Mouse (Mus musculus): ENCODE measurements around the gene Draxin. TPM values are rescaled to one million over a fixed set of nuclear protein-coding genes. Genes with fewer than 3 reads are reported as not detected.

Gene Draxin
- polyA plus RNA-seq, 1 experiment from 2014 or later = 0.29 TPM

DNA sequence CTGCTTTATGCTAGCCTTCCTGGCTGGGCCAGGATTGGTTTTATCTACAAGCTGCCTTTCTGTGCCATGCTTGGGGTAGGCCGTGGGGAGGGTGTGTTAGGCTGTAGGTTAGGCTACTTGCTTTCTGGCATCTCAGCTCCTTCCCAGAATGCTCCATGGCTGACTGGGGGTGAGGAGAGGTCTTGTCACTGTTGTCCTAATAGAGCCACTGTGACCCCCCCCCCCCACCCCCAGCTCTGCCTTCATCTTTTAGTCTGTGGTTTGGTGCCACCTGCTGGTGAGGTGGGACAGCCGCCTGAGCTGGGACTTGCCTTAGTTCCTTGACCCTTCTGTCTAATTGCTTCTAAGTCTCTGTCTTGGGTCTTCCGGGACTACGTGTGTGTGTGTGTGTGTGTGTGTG, 36.5 kb upstream of the Draxin start:
- H3K27ac ChIP-seq (ENCODE audit: low read length) = no peak overlapping the region
- 19% methylated on average over 4 of the region's 4 CpGs for WGBS
- H3K4me1 ChIP-seq (ENCODE audit: insufficient read depth, low read length) = peaks cover 16% of the 10 kb centered on the region; the same call in 1 of the 2 replicates
- H3K4me2 ChIP-seq (replicated peaks; ENCODE audit: low read depth, low read length) = 0 out of 2 replicates have a peak overlapping the region, but pooled peaks have one; percentile 27
- H3K27me3 ChIP-seq (ENCODE audit: insufficient read depth, low read length) = peaks cover 82% of the 10 kb centered on the region
- no peaks in the 10 kb centered on the region for H3K9me3 ChIP-seq (ENCODE audit: low read length)
- no peak for ATAC-seq (ENCODE audit: low FRiP score, low TSS enrichment)
- H3K4me3 ChIP-seq (ENCODE audit: low read length) = no peak overlapping the region
- H3K36me3 ChIP-seq (ENCODE audit: insufficient read depth, low read length) = no peaks in the 10 kb centered on the region
- H3K9ac ChIP-seq (replicated peaks; ENCODE audit: low read length) = no peak overlapping the region

- no peaks in the 10 kb centered on the region for H3K36me3 ChIP-seq (ENCODE audit: insufficient read depth, low read length)
- no peaks in the 10 kb centered on the region for H3K9me3 ChIP-seq (ENCODE audit: low read length)
- 0 out of 2 replicates have a peak overlapping the region, but pooled peaks have one; percentile 27 for H3K4me2 ChIP-seq (replicated peaks; ENCODE audit: low read depth, low read length)
- ATAC-seq (ENCODE audit: low FRiP score, low TSS enrichment) = no peak
- H3K27me3 ChIP-seq (ENCODE audit: insufficient read depth, low read length) = peaks cover 82% of the 10 kb centered on the region
- no peak overlapping the region for H3K9ac ChIP-seq (replicated peaks; ENCODE audit: low read length)
- 6% methylated on average over 10 of the region's 10 CpGs for WGBS
- peaks cover 16% of the 10 kb centered on the region; the same call in 1 of the 2 replicates for H3K4me1 ChIP-seq (ENCODE audit: insufficient read depth, low read length)
- H3K27ac ChIP-seq (ENCODE audit: low read length) = no peak overlapping the region
- no peak overlapping the region for H3K4me3 ChIP-seq (ENCODE audit: low read length)
These were observed 35.9 kb upstream of the Draxin start for GRCm38 (mm10) chr4:148166431-148166830.

- Histone ChIP-seq H3K27me3 (ENCODE audit: insufficient read depth, low read length) (peaks cover 86% of the 10 kb centered on the region), H3K36me3 (ENCODE audit: insufficient read depth, low read length) (no peaks in the 10 kb centered on the region), H3K4me3 (ENCODE audit: low read length) (no peak overlapping the region), H3K4me2 (replicated peaks; ENCODE audit: low read depth, low read length) (no peak overlapping the region), H3K4me1 (ENCODE audit: insufficient read depth, low read length) (peaks cover 23% of the 10 kb centered on the region; the same call in 1 of the 2 replicates), H3K27ac (ENCODE audit: low read length) (no peak overlapping the region), H3K9me3 (ENCODE audit: low read length) (no peaks in the 10 kb centered on the region), H3K9ac (replicated peaks; ENCODE audit: low read length) (no peak overlapping the region)
- ATAC-seq (ENCODE audit: low FRiP score, low TSS enrichment) = no peak
- WGBS = 4% methylated on average over 17 of the region's 17 CpGs
These were observed 35.1 kb upstream of the Draxin start for GRCm38 (mm10) chr4:148165551-148165950.

DNA sequence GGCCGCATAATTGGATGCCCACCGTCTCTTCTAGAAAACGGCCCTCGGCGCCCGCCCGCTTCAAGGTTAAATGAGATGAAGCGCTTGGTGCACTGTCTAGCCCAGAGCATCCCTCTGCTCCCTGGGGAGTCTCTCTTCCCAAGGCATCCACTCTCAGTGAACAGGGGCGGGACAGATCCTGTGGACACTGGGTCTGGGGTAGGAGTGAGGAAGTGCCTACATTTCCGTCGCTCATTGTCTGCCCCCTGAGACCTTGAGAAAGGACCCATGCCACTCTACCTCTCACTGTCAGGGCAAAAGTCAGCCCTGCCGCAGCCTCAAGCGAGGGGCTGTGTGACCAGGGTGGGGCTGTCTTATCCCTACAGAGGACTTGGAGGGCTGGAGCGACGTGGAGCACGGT, 34.0 kb upstream of the Draxin start:
- no peak overlapping the region for H3K27ac ChIP-seq (ENCODE audit: low read length)
- H3K4me1 ChIP-seq (ENCODE audit: insufficient read depth, low read length) = peaks cover 26% of the 10 kb centered on the region; the same call in 1 of the 2 replicates
- H3K9ac ChIP-seq (replicated peaks; ENCODE audit: low read length) = no peak overlapping the region
- no peaks in the 10 kb centered on the region for H3K36me3 ChIP-seq (ENCODE audit: insufficient read depth, low read length)
- H3K4me2 ChIP-seq (replicated peaks; ENCODE audit: low read depth, low read length) = peak overlapping the region; percentile 50
- H3K9me3 ChIP-seq (ENCODE audit: low read length) = no peaks in the 10 kb centered on the region
- H3K4me3 ChIP-seq (ENCODE audit: low read length) = no peak overlapping the region
- no peak for ATAC-seq (ENCODE audit: low FRiP score, low TSS enrichment)
- WGBS = 2% methylated on average over 16 of the region's 16 CpGs
- peaks cover 81% of the 10 kb centered on the region for H3K27me3 ChIP-seq (ENCODE audit: insufficient read depth, low read length)

- H3K36me3 ChIP-seq (ENCODE audit: insufficient read depth, low read length) = no peaks in the 10 kb centered on the region
- H3K4me1 ChIP-seq (ENCODE audit: insufficient read depth, low read length) = peaks cover 29% of the 10 kb centered on the region
- H3K4me3 ChIP-seq (ENCODE audit: low read length) = peak overlapping the region; percentile 33
- H3K9me3 ChIP-seq (ENCODE audit: low read length) = no peaks in the 10 kb centered on the region
- no peak overlapping the region for H3K27ac ChIP-seq (ENCODE audit: low read length)
- peak overlapping the region; percentile 33 for H3K9ac ChIP-seq (replicated peaks; ENCODE audit: low read length)
- under 1% methylated on average over 29 of the region's 29 CpGs for WGBS
- peak overlapping the region; percentile 50 for H3K4me2 ChIP-seq (replicated peaks; ENCODE audit: low read depth, low read length)
- H3K27me3 ChIP-seq (ENCODE audit: insufficient read depth, low read length) = peaks cover 80% of the 10 kb centered on the region
- ATAC-seq (ENCODE audit: low FRiP score, low TSS enrichment) = peak; percentile 49
These were observed 33.5 kb upstream of the Draxin start for GRCm38 (mm10) chr4:148164002-148164439.

DNA sequence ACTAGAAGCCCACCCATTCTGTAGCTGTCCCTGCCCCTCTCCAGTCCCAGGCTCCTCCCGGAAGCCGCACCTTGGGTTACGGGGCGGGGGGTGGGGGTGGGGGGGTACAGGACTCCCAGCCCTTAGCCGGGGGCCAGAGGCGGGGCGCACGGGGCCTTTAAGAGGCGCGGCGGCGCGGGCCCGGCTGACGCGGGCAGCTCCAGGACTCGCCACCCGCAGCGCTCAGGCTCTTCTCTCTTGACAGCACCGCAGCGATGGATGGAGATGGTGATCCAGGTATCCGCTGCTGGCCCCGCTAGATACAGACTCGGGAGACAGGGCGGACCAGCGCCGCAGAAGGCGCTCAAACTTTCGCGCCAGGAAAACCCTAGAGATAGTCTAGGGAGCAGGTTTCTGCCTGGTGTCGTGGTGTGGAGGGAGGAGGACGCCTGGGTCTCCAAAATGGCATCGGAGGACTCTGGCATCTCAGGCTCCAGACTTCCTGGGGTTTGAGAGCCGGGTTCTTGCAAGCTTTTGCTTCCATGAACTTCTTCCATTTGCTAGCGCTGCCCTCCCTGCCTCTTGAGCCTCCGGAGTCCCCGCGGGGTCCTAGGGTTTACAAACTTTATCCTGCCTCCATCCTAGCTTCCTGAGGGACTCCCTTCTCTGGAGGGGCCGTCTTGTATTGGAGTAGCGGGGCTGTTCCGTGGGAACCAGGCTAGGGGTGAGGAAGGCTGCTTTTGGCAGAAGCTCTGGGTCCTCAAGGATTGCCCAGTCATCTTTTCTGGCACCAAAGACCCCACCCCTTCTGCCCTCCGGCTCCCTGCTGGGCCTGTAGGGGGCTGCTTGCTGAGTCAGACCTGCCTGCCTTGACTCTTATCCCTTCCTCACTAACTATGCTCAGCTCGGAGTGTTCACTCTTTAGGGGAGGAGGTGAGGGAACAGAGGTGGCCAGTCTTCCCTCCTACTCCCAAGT, 30.2 kb upstream of the Draxin start, which contains the start of the genes Fbxo44 and Fbxo2:
TSS of gene Fbxo44 (minus strand) at position 47 of the 955 bp plus-strand sequence.
TSS of gene Fbxo2 (plus strand) at position 186 of the 955 bp plus-strand sequence.
- Histone ChIP-seq H3K4me1 (ENCODE audit: insufficient read depth, low read length) (peaks cover 25% of the 10 kb centered on the region), H3K9me3 (ENCODE audit: low read length) (no peaks in the 10 kb centered on the region), H3K4me2 (replicated peaks; ENCODE audit: low read depth, low read length) (peak within 1 kb of the TSS; percentile 89), H3K27me3 (ENCODE audit: insufficient read depth, low read length) (peaks cover 63% of the 10 kb centered on the region), H3K4me3 (ENCODE audit: low read length) (peak within 1 kb of the TSS; percentile 58), H3K27ac (ENCODE audit: low read length) (peak within 1 kb of the TSS; percentile 51), H3K36me3 (ENCODE audit: insufficient read depth, low read length) (0 out of 2 replicates have a peak, but pooled peaks cover 6% of the 10 kb centered on the region), H3K9ac (replicated peaks; ENCODE audit: low read length) (peak within 1 kb of the TSS; percentile 70)
- ATAC-seq (ENCODE audit: low FRiP score, low TSS enrichment) = peak; percentile 70
- WGBS = under 1% methylated on average over 43 of the region's 43 CpGs

DNA sequence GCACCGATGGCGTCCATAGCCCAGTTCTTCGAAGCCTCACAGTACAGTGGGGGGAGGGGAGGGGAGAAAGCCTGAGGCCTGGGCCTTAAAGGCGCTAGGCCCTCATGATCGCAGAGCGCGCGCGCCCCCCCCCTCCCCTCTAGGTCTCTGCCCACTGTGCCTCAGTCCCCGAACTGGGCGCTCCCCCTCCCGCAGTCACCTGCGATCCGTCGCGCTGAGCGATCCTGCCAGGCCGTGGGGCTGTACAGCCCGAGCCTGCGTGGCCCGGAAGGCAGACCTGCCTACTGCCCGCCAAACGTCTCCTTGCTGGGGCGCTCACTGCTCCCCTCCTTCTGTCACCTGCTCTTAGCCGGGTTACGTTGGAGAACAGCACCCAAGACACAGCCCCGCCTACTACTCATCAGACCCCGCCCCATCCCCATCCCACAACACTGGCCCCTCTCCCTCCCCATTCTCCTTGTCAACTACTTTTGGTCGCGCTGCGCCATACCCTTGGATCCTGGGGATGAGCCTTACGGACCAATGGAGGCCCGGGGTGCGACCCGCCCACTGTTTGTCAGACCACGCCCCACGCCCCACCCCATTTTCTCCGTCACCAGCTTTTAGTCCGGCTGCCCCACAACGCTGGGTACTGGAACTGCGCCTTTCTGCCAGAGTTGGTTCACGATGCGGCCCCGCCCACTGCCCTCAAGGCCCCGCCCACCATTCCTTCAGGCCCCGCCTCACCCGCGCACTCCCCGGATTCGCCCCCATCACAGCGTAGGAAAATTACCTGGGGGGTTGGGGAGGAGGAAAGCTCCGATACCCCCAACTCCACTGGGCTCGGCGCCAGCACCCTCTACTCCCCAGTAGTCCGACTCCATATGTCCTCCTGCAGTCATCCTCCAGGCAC, 29.3 kb upstream of the Draxin start:
- Histone ChIP-seq H3K9ac (replicated peaks; ENCODE audit: low read length) (peak overlapping the region; percentile 70), H3K9me3 (ENCODE audit: low read length) (no peaks in the 10 kb centered on the region), H3K4me3 (ENCODE audit: low read length) (peak overlapping the region; percentile 58), H3K27ac (ENCODE audit: low read length) (peak overlapping the region; percentile 51), H3K27me3 (ENCODE audit: insufficient read depth, low read length) (peaks cover 54% of the 10 kb centered on the region), H3K4me2 (replicated peaks; ENCODE audit: low read depth, low read length) (peak overlapping the region; percentile 89), H3K4me1 (ENCODE audit: insufficient read depth, low read length) (peaks cover 25% of the 10 kb centered on the region), H3K36me3 (ENCODE audit: insufficient read depth, low read length) (0 out of 2 replicates have a peak, but pooled peaks cover 7% of the 10 kb centered on the region)
- WGBS = under 1% methylated on average over 45 of the region's 55 CpGs
- ATAC-seq (ENCODE audit: low FRiP score, low TSS enrichment) = peak; percentile 83

DNA sequence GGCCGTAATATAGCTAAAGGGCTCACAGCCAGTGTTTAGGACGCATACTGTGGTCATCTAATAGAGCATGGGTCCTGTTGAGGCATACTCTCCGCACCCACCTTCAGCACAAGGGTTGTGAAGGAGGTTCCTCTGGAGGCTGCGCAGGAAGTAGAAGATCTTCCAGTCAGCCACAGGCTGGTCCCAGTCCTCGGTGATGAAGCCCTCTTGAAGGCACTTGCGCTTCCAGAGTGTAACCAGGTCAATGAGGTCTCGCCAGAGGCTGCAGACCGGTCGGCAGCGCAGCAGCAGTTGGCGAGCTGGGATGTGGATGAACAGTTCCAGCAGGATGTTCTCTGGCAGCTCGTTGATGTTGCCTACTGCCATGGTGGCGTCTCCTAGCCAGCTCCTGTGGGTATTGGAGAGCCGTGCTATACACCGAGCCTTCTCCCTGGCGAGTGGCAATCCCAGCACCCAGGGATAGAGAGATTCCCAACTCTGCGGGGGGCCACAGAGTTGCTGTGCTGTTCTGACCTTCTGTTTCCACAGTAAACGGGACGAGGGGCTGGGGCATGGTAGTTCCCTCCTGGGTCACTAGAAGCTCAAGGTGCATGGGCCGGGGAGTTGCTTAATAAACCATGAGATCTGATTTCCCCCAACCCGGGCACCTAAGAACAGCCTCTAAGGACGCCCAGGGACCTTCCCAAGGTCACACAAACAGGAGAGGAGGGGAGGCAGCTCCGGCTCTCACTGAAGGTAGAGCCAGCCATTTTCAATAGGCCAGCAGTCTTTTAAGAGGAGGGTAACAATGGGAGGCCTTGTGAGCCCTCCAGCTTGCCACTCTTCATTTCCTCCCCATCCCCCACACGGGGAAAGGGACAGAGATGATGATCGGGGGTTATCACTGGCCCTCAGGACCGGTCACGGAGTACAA, 28.2 kb upstream of the Draxin start:
- Histone ChIP-seq H3K4me1 (ENCODE audit: insufficient read depth, low read length) (peaks cover 25% of the 10 kb centered on the region), H3K36me3 (ENCODE audit: insufficient read depth, low read length) (0 out of 2 replicates have a peak, but pooled peaks cover 7% of the 10 kb centered on the region), H3K27me3 (ENCODE audit: insufficient read depth, low read length) (peaks cover 43% of the 10 kb centered on the region), H3K27ac (ENCODE audit: low read length) (peak overlapping the region; percentile 32; the same call in 1 of the 2 replicates), H3K9ac (replicated peaks; ENCODE audit: low read length) (peak overlapping the region; percentile 70), H3K4me2 (replicated peaks; ENCODE audit: low read depth, low read length) (peak overlapping the region; percentile 89), H3K9me3 (ENCODE audit: low read length) (no peaks in the 10 kb centered on the region), H3K4me3 (ENCODE audit: low read length) (peak overlapping the region; percentile 58)
- peak; percentile 3; the same call in 1 of the 2 replicates for ATAC-seq (ENCODE audit: low FRiP score, low TSS enrichment)
- WGBS = 29% methylated on average over 27 of the region's 27 CpGs
